Mouse (Mus musculus) kidney, adult 2 months (tissue): Measurements from ENCODE around the gene Mkrn2. TPM values are rescaled to one million over a fixed set of nuclear protein-coding genes. Genes with fewer than 3 reads are reported as not detected.
A peak's percentile ranks its signal among the peaks of the same experiment; 100 is the strongest.

ENCODE experiments used
- DNase-seq: peaks from one replicate; pipeline ENCODE4 v3.0.0; 2021
- H3K27ac ChIP-seq: fragments of 200-500 bp; 2 replicates; pipeline ENCODE4 v1.5.1; 2012; ENCODE audit warnings: low read depth, low read length, control low read depth, inconsistent platforms; ENCODE audit not compliant: insufficient read depth
- H3K27me3 ChIP-seq: fragments of 200-500 bp; replicated peaks from 2 replicates; pipeline ENCODE4 v1.6.1; 2012; ENCODE audit warnings: mild to moderate bottlenecking, moderate library complexity, low read length, inconsistent platforms; ENCODE audit not compliant: control insufficient read depth, insufficient read depth
- H3K36me3 ChIP-seq: fragments of 200-500 bp; 2 replicates; pipeline ENCODE4 v1.6.1; 2012; ENCODE audit warnings: mild to moderate bottlenecking, moderate library complexity, low read length, inconsistent platforms; ENCODE audit not compliant: control insufficient read depth, insufficient read depth
- H3K4me1 ChIP-seq: fragments of 200-500 bp; 2 replicates; pipeline ENCODE4 v1.6.1; 2011; ENCODE audit warnings: low read length; ENCODE audit not compliant: control insufficient read depth, insufficient read depth
- H3K4me3 ChIP-seq: fragments of 200-500 bp; 2 replicates; pipeline ENCODE4 v1.5.1; 2011; ENCODE audit warnings: mild to moderate bottlenecking, low read depth, low read length, control low read depth; ENCODE audit not compliant: insufficient read depth
- CTCF ChIP-seq: fragments of 200-500 bp; conservative IDR thresholded peaks from 2 replicates; pipeline ENCODE4 v1.5.1; 2011; ENCODE audit warnings: low read depth, mild to moderate bottlenecking, control low read depth, low read length, moderate library complexity, mixed read lengths; ENCODE audit not compliant: insufficient read depth, insufficient read length
- POLR2A ChIP-seq: fragments of 200-500 bp; IDR thresholded peaks from one replicate; pipeline ENCODE4 v1.6.1; 2011; ENCODE audit warnings: low read depth, low read length, control low read depth
- WGBS: fragments of 180-500 bp; shearing (Covaris S2); methylation state at CpG from one replicate; pipeline ENCODE4 v1.1.7; 2018; 5-methylcytosine and 5-hydroxymethylcytosine counted together
- polyA plus RNA-seq: library from polyadenylated mRNA; depleted of rRNA; stranded (reverse); fragments of >200 nt; gene quantifications from 2 replicates; pipeline ENCODE4 v1.2.3, GENCODE M21; 2012

The Mkrn2 gene
- polyA plus RNA-seq, 1 experiment = 47.2 TPM

GRCm38 (mm10) chr6:115592458-115592857, 9.2 kb upstream of the Mkrn2 start, which contains the start of gene Mkrn2os:
Gene Mkrn2os, minus strand, starts transcription at chr6:115592576.
- WGBS = 28% methylated on average over 5 of the region's 5 CpGs
- Histone ChIP-seq H3K4me1 (peaks cover 8% of the 10 kb centered on the region; the same call in 1 of the 2 replicates), H3K4me3 (peak within 1 kb of the TSS; percentile 26), H3K27me3 (no peaks in the 10 kb centered on the region), H3K36me3 (no peaks in the 10 kb centered on the region), H3K27ac (no peak within 1 kb of the TSS)
- TF ChIP-seq CTCF = no peak
- TF ChIP-seq POLR2A = no peak
- peak; percentile 88 for DNase-seq

DNA sequence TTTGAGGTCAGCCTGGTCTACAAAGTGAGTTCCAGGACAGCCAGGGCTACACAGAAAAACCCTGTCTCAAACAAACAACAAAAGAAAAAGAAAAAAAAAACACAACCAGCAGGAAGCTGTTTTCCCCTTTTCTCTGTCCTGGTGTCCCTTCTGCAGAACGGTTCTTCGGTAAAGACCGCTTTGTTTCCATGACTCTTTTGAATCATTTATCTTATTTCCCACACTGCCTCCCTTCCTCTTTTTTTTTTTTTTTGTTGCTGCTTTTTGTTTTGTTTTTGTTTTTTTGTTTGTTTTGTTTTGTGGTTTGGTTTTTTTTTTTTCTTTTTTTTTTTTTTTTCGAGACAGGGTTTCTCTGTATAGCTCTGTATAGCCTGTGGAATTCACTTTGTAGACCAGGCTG, 8.4 kb upstream of the Mkrn2 start:
- TF ChIP-seq POLR2A (no peak), CTCF (no peak)
- Histone ChIP-seq H3K4me3 (no peak overlapping the region), H3K36me3 (no peaks in the 10 kb centered on the region), H3K4me1 (peaks cover 8% of the 10 kb centered on the region; the same call in 1 of the 2 replicates), H3K27ac (no peak overlapping the region), H3K27me3 (no peaks in the 10 kb centered on the region)
- 73% methylated on average over 4 of the region's 4 CpGs for WGBS
- DNase-seq = no peak

DNA sequence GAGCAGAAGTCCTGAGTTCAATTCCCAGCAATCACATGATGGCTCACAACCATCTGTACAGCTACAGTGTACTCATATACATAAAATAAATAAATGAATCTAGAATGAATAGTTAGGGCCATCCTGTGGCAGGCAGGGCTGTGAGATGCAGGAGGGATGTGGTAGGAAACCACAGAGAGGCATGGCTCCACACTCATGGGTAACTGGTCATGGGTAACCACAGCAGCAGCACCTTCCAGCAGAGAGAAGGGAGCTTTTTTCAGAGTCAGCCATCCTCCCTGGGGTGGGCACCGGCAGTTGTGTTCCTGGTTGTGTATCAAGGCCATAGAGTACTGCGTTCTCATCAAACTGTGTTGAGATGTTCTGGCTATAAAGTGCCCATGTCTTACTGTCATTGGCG, 7.2 kb upstream of the Mkrn2 start:
- WGBS = 86% methylated on average over 3 of the region's 3 CpGs
- Histone ChIP-seq H3K4me3 (no peak overlapping the region), H3K27me3 (no peaks in the 10 kb centered on the region), H3K27ac (no peak overlapping the region), H3K36me3 (no peaks in the 10 kb centered on the region), H3K4me1 (peaks cover 8% of the 10 kb centered on the region; the same call in 1 of the 2 replicates)
- TF ChIP-seq CTCF (no peak), POLR2A (no peak)
- no peak for DNase-seq

- H3K36me3 ChIP-seq = no peaks in the 10 kb centered on the region
- no peak for DNase-seq
- no peak overlapping the region for H3K4me3 ChIP-seq
- peaks cover 8% of the 10 kb centered on the region; the same call in 1 of the 2 replicates for H3K4me1 ChIP-seq
- TF ChIP-seq CTCF (no peak), POLR2A (no peak)
- H3K27ac ChIP-seq = no peak overlapping the region
- WGBS = 67% methylated on average over 3 of the region's 3 CpGs
- H3K27me3 ChIP-seq = no peaks in the 10 kb centered on the region
These were observed 6.0 kb upstream of the Mkrn2 start for GRCm38 (mm10) chr6:115595667-115596066.

- Histone ChIP-seq H3K4me3 (peak overlapping the region; percentile 20), H3K27me3 (no peaks in the 10 kb centered on the region), H3K27ac (no peak overlapping the region), H3K4me1 (peaks cover 4% of the 10 kb centered on the region; the same call in 1 of the 2 replicates), H3K36me3 (no peaks in the 10 kb centered on the region)
- no peak for DNase-seq
- WGBS = 65% methylated on average over 4 of the region's 4 CpGs
- TF ChIP-seq POLR2A = no peak
These were observed 384 bp upstream of the Mkrn2 start for GRCm38 (mm10) chr6:115601322-115601714.

- Histone ChIP-seq H3K4me1 (peaks cover 4% of the 10 kb centered on the region; the same call in 1 of the 2 replicates), H3K27ac (no peak overlapping the region), H3K36me3 (no peaks in the 10 kb centered on the region), H3K27me3 (no peaks in the 10 kb centered on the region), H3K4me3 (no peak overlapping the region)
- WGBS = 88% methylated on average over 1 of the region's 1 CpGs
- DNase-seq = no peak
- TF ChIP-seq CTCF (no peak), POLR2A (no peak)
These were observed 4.8 kb downstream of the Mkrn2 start for GRCm38 (mm10) chr6:115606461-115606860.

GRCm38 (mm10) chr6:115607429-115607828, 5.7 kb downstream of the Mkrn2 start:
- Histone ChIP-seq H3K4me3 (no peak overlapping the region), H3K27me3 (no peaks in the 10 kb centered on the region), H3K36me3 (no peaks in the 10 kb centered on the region), H3K27ac (no peak overlapping the region), H3K4me1 (peaks cover 4% of the 10 kb centered on the region; the same call in 1 of the 2 replicates)
- 76% methylated on average over 4 of the region's 4 CpGs for WGBS
- TF ChIP-seq POLR2A = no peak
- no peak for TF ChIP-seq CTCF
- no peak for DNase-seq

GRCm38 (mm10) chr6:115609121-115609520, 7.4 kb downstream of the Mkrn2 start:
- Histone ChIP-seq H3K27ac (no peak overlapping the region), H3K27me3 (no peaks in the 10 kb centered on the region), H3K4me3 (no peak overlapping the region), H3K36me3 (no peaks in the 10 kb centered on the region; the same call in 1 of the 2 replicates), H3K4me1 (no peaks in the 10 kb centered on the region)
- no peak for DNase-seq
- TF ChIP-seq POLR2A = no peak
- TF ChIP-seq CTCF = peak; percentile 51
- 80% methylated on average over 3 of the region's 3 CpGs for WGBS
